Mouse (Mus musculus): ENCODE data around the gene Caml.
A peak's percentile ranks its signal among the peaks of the same experiment; 100 is the strongest.
"Not testable (repeated sequence)": the region's sequence is repeated elsewhere in the genome, so short reads cannot be mapped to it uniquely, and the experiment has no call there.

The Caml gene

GRCm38 (mm10) chr13:55622649-55623541, at the start of gene Caml:
Gene Caml, plus strand, starts transcription at chr13:55623005.
- DNase-seq: peak; percentile 90

GRCm38 (mm10) chr13:55573432-55573831, 49.4 kb upstream of the Caml start, which contains the start of gene Tmed9:
Gene Tmed9, plus strand, starts transcription at chr13:55573732.
- DNase-seq: no peak

GRCm38 (mm10) chr13:55574321-55574720, 48.5 kb upstream of the Caml start:
- no peak for DNase-seq

- no peak for DNase-seq
These were observed 46.9 kb upstream of the Caml start for GRCm38 (mm10) chr13:55575932-55576331.

- DNase-seq: not testable (repeated sequence)
These were observed 45.9 kb upstream of the Caml start for GRCm38 (mm10) chr13:55576872-55577271.

GRCm38 (mm10) chr13:55578086-55578485, 44.7 kb upstream of the Caml start:
- no peak for DNase-seq

GRCm38 (mm10) chr13:55591961-55592490, 30.8 kb upstream of the Caml start:
- DNase-seq: no peak

GRCm38 (mm10) chr13:55592512-55593253, 30.1 kb upstream of the Caml start:
- peak; percentile 98 for DNase-seq

- DNase-seq: no peak
These were observed 29.5 kb upstream of the Caml start for GRCm38 (mm10) chr13:55593254-55593747.

- DNase-seq: no peak
These were observed 27.4 kb upstream of the Caml start for GRCm38 (mm10) chr13:55595375-55595774.

- DNase-seq: no peak
These were observed 26.0 kb upstream of the Caml start for GRCm38 (mm10) chr13:55596802-55597201.

GRCm38 (mm10) chr13:55599566-55600540, 23.0 kb upstream of the Caml start, which contains the start of gene B4galt7:
Gene B4galt7, plus strand, starts transcription at chr13:55599896.
- peak; percentile 80 for DNase-seq

GRCm38 (mm10) chr13:55600657-55601056, 22.1 kb upstream of the Caml start:
- DNase-seq: peak; percentile 41

- DNase-seq: peak; percentile 87
These were observed 21.2 kb upstream of the Caml start for GRCm38 (mm10) chr13:55601611-55602010.

- DNase-seq: no peak
These were observed 18.2 kb upstream of the Caml start for GRCm38 (mm10) chr13:55604606-55605005.

- no peak for DNase-seq
These were observed 15.7 kb upstream of the Caml start for GRCm38 (mm10) chr13:55606899-55607623.

GRCm38 (mm10) chr13:55607624-55608006, 15.2 kb upstream of the Caml start:
- DNase-seq: no peak

GRCm38 (mm10) chr13:55611996-55612395, 10.8 kb upstream of the Caml start:
- no peak for DNase-seq

- DNase-seq: no peak
These were observed 9.3 kb upstream of the Caml start for GRCm38 (mm10) chr13:55613471-55613870.

- no peak for DNase-seq
These were observed 3.5 kb upstream of the Caml start for GRCm38 (mm10) chr13:55619328-55619727.

- DNase-seq: no peak
These were observed 2.5 kb upstream of the Caml start for GRCm38 (mm10) chr13:55620275-55620674.
